Mouse (Mus musculus) gastrocnemius, postnatal 4 days (tissue): ENCODE results near the gene 4931428F04Rik. TPM values are rescaled to one million over a fixed set of nuclear protein-coding genes. Genes with fewer than 3 reads are reported as not detected.
A peak's percentile ranks its signal among the peaks of the same experiment; 100 is the strongest.

Experiments
- DNase-seq, 2 experiments: peaks; one replicate each; pipeline ENCODE4 v3.0.0; 2021 to 2022; ENCODE audit warnings: low spot score in 2 of 2, mixed read lengths in 2 of 2
- total RNA-seq, 2 experiments: library from RNA; stranded (reverse); gene quantifications; 2 replicates each; pipeline ENCODE4 v1.2.3; 2021

4931428F04Rik gene
- total RNA-seq, 2 experiments from 2014 or later = 3.8 to 6.3 TPM

DNA sequence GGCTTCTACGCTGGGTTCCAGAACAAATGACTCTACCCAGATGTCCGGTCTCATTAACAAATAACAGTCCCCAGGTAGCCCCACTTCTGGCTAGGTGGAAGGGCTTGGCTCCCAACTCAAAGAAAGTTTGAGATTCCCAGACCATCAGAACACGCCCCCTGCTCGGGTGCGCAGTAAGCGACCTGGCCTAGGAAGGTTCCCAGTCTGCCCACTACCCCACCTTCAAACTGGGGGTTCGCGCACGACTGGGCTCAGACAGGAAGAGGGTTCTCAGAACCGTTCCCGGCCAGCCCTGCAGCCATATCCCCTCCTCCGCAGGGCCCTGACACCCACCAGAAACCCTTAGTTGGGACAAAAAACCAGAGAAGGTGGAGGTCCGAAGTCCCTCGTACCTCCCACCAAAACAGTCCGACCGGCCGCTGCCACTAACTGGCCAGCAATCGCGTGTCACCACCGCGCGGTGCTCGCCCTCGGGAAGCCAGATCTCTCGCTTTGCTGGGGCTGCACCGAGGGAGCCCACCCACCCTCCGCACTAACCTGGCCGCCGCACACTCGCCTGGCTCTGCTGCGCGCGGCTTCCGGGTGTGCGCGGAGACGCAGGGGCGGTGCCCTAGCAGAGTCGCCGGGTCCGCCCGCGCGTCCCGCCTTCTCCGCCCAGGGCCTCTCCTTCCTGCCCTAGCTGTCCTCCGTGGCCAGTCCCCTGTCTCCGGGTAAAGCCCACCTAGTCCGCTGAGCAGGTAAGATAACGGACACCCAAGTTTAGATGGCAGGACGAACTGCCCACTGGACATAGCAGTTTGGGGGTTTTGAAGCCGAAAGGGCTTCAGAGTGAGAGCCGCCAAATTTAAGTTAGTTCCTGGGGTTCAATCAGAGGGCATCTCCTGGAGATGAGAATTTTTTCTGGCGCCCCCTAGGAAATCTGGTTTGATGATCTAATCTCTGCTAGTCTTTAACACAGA lies 25.4 kb downstream of the 4931428F04Rik start, which contains the start of the genes Tradd and Fbxl8:
Gene Tradd (minus strand): TSS at position 586 of the 959 bp plus-strand sequence.
Gene Fbxl8 (plus strand): TSS at position 625 of the 959 bp plus-strand sequence.
- DNase-seq = peak in 1 of 2 experiments; percentile 74

- DNase-seq = no peak
These were observed 26.3 kb downstream of the 4931428F04Rik start for GRCm38 (mm10) chr8:105263244-105263912.

DNA sequence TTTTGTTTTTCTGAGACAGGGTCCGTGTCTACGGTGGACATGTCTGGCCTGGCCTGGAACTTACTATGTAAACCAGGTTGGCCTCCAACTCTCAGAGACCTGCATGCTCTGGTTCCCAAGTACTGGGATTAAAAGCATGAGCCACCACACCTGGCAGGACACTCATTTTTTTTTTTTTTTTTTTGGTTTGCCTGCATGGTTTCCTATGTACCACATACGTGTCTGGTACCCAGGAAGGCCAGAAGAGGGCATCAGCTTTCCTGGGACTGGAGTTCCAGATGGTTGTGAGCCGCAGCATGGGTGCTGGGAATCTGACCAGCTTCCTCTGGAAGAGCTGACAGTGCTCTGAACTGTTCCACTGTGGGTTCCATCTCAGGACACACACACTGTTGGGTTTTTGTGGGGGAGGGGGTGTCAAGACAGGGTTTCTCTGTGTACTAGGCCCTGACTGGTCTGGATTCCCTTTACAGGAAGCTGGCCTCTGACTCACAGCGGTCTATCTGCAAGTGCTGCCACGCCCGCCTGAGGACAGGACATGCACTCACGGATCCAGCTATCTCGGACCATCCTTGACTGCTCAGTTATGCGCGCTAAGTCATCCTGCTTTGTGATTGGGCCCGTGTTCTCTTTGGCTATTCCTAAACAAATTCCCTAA lies 28.2 kb downstream of the 4931428F04Rik start:
- DNase-seq = no peak

- DNase-seq = no peak
These were observed 29.1 kb downstream of the 4931428F04Rik start for GRCm38 (mm10) chr8:105260371-105261099.

DNA sequence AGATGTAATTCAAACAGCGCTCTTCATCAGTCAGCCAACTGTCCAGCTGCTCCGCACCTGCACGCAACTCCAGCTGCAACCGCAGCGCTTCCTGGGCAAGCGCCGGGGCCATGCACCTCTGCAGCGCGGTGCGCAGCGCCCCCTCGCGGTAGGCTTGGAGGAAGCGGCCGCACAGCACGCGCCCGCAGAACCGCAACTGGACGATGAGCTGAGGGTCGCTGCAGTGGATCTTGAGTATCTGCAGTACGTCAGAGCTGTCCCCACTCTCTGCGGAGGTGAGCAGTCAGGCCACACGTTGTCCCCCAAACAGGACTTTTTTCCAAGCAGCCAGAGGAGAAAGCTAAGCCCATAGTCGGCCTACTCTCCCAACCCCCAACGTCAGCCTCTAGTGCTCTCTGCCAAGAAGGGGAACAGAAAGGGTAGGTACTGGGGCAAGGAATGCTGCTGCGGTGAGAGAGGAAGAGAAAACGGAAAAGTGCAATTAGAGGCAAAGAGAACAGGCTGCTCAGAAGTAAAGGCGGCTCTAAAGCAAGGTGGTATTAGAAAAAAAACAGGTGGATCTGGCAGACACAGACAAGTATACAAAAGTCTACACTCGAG lies 29.8 kb downstream of the 4931428F04Rik start:
- peak; percentile 76 to 85 for DNase-seq

- DNase-seq = no peak
These were observed 30.5 kb downstream of the 4931428F04Rik start for GRCm38 (mm10) chr8:105258911-105259720.

GRCm38 (mm10) chr8:105257318-105258114 lies 32.1 kb downstream of the 4931428F04Rik start:
- DNase-seq = no peak

DNA sequence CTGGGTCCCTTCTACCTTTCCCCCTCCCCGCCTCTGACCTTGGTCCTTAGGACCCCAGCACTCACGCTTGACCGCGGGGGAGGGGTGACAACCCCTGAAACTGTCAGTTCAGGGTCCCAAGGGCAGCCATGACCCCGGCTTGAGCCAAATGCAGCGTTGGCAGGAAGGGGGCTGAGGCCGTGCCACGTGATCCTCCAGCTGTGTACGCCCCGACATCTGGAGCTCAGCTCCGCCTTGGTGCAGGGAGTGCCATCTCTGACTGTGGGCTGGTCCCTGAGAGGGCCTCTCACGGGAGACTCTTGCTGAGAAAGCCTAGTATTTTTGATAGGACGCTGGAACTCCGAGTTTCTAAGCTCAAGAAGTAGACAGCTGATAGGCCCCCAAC lies 34.7 kb downstream of the 4931428F04Rik start, which contains the start of gene B3gnt9:
Gene B3gnt9 (minus strand): TSS at position 188 of the 385 bp plus-strand sequence.
- peak; percentile 74 to 87 for DNase-seq

DNA sequence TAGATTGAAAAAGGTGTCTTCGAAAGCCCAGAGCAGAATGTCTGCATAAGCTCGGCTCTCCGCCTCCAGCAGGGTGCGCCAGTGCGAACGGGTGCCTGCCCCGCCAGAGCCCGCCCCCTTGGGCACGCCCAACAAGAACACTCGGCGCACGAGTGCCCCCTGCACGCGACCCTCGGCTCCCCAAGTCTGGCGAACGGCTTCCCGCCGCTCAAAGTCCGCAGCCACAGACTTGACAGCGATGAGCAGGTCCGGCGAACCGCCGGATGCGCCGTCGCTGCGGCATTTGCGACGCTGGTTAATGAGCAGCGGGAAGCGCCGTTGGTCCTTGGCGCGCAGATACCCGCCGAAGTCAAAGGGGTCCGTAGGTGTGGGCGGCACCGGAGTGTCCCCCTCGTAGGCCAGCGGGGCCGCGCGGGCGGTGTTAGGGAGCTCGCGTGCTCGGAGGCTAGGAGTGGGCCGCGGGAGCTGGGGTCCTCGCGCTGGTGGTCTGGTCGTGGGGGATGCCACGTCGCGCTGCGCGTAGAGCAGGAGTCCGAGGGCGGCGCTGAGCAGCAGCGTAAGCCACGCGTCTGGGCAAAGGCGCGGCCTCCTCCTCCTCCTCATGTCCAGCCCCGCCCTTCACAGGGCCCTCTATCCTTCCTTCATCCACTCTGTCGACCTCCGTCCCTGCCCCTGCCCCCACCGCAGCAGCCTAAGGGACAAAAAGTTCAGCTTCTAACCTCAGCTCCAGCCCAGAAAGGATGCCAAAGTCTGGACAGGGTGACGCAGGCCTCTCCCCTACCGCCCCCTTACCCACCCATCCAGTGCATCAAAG lies 35.3 kb downstream of the 4931428F04Rik start:
- peak; percentile 91 to 95 for DNase-seq

GRCm38 (mm10) chr8:105253766-105254151 lies 35.9 kb downstream of the 4931428F04Rik start:
- DNase-seq = no peak

DNA sequence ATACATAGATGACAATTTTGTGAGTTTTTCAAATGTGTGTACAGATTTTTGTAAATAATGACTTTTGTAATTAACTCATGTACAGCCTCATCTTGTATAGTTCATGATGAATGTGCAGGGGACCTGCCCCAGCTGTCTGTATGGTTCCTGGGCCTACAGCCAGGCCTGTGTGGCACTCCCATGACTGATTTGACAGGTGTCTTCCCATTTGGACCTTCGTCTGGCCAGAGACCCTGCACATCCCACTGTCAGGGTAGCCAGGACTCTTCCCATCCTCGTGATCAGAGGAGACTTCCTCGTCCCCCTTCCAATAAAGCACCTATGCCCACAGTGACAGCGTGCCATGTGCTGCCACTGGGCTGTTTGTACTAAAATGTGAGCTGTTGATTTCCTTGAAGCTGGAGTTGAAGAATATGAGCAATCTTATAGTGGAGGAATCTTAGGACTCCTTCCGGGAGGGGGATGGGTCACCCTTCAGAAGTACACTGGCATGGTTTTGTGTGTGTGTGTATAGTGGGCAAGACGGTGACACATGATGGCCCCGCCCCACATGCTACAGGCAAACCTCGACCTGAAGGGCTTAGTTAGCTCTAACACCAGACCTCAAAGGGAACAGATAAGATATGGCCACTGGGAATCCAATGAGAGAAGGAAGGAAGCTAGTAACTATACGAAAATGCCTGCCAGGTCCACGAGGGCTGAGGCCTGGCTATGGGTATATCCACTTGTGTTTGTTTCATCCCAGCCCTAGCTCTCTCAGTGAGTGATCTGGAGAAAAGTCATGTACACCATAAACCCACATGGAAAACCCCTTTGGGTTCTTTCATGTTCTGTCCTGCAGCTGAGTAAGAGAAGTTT lies 36.8 kb downstream of the 4931428F04Rik start:
- no peak for DNase-seq

DNA sequence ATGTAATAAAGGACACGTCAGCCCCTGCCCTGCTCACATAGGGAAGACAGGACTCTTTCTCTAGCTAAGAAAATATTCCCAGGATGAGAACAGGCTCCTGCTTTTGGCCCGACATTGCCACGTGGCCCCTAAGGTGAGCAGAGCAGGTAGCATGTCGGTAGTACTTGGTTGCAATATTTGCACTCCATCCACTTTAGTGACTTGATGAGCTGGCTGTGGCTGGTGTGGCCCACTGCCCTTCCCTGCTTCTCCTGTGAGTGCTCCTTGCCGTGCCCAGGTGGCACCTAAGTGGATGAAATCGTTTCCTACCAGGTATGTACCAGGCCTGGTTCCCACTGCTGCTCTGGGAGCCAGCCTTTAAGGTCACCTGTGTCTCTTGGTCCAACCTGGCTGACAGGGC lies 37.7 kb downstream of the 4931428F04Rik start:
- no peak for DNase-seq

DNA sequence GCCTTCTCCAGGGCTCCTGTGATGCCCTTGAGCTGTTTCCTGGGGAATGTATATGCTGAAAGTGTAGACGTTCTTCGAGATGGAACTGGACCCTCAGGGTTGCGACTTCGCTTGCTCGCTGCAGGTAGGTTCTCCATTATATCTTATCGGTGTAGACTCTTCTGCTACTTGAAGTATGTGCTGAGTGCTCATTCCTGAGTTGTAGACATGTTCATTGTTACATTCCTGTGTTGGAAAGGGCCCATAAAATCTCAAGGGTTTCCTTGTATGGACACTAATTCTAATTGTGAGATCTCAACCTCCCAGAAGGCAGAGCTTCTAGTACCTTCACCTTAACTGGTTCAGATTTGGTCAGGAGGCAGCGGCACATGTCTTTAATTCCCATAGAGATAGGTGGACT lies 48.6 kb downstream of the 4931428F04Rik start:
- DNase-seq = no peak

GRCm38 (mm10) chr8:105237442-105238142 lies 52.1 kb downstream of the 4931428F04Rik start:
- no peak for DNase-seq

DNA sequence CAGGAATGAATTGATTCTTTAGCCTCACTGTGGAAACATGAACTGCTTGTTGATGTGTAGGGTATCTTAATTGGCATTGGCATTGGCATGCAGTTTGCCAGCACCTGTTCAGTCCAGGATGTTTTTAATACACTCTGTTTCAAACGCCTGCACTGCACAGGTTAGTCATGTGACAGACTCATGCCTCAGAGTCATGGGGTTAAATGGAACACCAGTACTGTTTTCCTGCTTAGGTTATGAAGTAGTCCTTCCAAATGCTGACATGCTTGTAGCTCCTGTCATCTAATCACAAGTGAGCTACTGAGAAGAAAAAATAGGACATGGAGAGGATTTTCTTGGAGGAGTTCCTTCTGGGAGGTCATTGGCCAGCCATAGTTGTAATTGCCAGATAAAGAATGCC lies 54.5 kb downstream of the 4931428F04Rik start:
- no peak for DNase-seq
